Mouse (Mus musculus) layer of hippocampus, adult 9-11 months (tissue): ENCODE measurements around the gene Vps11.
"Not testable (repeated sequence)": the region's sequence is repeated elsewhere in the genome, so short reads cannot be mapped to it uniquely, and the experiment has no call there.

ENCODE experiments used
- DNase-seq: peaks from one replicate; pipeline ENCODE4 v3.0.0; 2022

The Vps11 gene

DNA sequence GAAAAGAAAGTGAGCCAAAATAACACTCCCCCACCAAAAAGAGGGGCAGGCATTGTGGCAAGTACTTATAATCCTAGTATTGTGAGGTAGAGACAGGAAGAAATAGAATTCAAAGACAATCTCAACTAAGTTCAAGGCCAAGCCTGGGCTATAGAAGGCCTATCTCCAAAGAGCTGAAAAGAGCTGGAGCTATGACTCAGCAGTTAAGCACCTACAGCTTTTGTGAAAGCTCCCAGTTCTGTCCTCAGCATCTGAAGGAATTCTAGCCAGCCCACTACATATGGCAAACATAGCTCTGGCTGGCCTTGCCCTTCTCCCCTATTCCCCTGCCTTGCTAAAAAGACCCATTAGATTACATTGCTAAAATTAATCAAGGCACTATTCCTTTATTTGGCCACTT, 11.9 kb upstream of the Vps11 start:
- DNase-seq: no peak

DNA sequence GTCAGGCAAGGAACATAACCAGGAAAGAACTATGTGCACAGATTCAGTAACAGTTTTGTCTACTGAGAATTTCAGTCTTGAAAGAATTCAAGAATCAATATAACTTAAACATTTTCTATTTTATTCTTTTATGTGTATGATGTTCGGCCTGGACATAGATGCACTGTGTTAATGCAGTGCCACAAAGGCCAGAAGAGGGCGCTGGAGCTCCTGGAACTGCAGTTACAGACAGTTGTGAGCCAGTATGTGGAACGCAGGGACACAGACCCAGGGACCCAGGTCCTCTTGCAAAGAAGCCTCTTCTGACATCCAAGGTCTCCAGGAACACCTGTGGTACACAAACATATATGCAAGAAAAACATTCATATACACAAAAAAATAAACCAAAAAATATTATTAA, 3.0 kb upstream of the Vps11 start:
- DNase-seq: no peak

DNA sequence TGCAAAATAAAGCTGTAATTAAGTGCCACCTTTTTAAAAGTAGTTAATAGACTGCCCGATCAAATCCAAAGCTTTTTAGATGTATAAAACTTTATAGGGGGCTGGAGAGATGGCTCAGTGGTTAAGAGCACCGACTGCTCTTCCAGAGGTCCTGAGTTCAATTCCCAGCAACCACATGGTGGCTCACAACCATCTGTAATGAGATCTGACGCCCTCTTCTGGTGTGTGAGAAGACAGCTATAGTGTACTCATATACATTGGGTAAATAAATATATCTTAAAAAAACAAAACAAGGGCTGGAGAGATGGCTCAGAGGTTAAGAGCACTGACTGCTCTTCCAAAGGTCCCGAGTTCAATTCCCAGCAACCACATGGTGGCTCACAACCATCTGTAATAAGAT, 461 bp upstream of the Vps11 start:
- DNase-seq: not testable (repeated sequence)

DNA sequence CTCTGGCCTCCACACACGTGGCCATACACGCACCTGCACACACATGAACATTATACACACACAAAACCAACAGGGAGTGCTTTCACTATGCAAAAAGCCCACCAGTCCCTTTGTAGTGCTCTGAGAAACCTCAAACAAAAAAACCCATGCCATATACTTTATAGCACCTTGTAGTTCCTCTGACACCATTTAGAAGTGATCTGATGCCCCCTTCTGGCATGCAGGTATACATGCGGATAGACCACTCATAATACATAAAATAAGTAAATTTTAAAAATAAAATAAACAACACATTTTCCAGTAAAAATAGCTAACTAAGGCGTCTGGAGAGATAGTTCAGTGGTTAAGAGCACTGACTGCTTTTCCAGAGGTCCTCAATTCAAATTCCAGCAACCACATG, 4.3 kb downstream of the Vps11 start:
- no peak for DNase-seq

DNA sequence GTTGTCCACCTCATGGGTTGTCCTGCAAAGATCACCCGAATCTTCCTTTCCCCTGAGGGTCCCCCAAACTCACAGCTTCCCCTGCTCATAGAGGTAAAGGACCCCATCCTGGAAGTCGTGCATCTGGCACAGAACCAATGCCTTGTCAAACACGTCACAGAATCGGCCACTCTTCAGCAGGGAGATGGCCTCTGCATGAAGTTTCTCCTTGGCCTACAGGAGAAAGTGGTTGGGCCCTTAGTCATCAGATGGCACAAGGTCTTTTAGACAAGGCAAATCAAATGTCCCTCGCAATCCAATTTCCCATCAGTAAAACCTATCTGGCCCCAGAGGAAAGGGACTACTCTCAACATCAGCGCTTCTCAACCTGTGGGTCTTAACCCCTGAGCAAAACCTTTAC, 8.3 kb downstream of the Vps11 start:
- no peak for DNase-seq

DNA sequence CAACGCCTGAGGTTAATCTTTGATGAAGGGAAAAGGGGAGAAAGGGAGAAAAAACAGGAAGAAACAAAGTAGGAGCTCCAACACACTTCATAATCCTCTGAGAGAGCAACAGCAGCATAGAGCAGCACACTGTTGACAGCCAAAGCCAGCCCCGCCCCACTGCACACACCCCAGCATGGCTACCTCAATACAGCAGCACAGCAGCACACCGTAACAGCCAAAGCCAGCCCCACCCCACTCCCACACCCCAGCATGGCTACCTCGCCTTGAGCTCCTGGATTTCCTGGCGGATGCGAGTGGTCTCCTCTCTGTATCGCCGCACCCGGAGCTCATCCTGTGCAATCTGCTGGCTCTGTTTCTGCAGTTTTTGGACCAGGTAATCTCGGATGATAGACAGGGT, 9.1 kb downstream of the Vps11 start:
- DNase-seq: no peak

DNA sequence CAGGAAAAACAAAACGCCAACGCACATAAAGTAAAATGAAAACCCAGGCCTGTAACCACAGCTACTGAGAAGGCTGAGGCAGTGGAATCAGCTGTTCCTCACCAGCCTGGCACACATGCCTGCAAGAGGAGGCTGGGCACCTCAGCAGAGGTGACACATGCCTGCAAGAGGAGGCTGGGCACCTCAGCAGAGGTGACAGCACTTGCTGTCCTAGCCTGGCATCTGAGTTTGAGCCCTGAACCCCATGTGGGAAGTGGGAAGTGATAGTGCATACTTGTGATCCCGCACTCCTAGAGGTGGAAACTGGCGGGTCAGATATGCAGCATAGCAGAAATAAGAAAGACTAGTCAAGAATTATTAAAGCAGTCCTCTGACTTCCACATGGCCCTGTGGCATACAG, 10.1 kb downstream of the Vps11 start:
- peak; percentile 45 for DNase-seq

DNA sequence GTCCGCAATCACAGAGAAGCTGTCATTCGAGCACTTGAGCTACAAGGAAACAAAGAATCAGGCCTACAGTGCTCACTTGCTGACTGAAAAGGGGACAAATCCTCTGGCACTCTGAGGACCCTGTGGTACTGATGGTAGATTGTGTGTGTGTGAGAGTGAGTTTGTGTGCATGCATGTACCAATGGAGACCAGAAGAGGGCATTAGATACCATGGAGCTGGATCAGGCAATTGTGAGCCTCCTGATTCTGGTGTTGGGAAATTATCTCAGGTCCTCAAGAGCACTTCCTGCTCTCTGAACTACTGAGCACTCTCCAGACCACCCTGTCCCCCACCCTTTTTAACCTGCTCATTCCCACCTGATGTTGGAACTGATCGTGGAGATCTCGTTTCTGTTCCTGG, 12.9 kb downstream of the Vps11 start:
- no peak for DNase-seq

DNA sequence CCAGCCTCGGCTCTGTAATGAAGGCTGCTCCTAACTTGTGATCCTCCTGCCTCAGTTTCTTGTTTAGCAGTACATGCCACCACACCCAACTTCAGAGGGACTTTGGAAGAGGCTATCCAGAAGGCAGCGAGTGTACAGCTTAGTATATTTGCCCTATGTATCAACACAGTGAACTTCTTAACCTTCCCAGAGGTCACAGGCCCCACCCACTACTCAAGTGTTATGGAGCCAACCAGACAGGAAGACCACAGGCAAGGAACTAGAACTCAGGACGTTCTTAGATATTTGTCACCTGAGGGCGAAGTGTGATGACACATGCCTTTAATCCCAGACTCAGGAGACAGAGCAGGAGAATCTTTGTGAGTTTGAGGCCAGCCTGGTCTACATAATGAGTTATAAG, 13.8 kb downstream of the Vps11 start:
- DNase-seq: no peak

DNA sequence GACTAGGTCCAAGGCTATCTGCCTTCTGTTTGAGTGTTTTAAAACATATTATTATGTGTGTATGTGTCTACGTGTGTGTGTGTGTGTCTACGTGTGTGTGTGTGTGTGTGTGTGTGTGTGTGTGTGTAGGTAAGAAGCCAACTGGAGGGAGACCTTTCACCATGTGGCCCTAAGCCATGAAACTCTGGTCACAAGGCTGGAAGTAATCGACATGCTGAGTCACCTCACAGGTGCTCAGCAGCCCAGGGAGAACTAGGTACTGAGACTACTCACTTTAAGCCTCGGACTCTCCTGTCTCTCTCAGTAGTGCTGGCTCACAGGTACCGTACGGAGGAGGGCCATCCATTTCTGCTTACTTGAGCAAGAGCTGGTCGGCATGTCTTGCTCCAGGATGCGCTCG, 14.3 kb downstream of the Vps11 start:
- DNase-seq: no peak

DNA sequence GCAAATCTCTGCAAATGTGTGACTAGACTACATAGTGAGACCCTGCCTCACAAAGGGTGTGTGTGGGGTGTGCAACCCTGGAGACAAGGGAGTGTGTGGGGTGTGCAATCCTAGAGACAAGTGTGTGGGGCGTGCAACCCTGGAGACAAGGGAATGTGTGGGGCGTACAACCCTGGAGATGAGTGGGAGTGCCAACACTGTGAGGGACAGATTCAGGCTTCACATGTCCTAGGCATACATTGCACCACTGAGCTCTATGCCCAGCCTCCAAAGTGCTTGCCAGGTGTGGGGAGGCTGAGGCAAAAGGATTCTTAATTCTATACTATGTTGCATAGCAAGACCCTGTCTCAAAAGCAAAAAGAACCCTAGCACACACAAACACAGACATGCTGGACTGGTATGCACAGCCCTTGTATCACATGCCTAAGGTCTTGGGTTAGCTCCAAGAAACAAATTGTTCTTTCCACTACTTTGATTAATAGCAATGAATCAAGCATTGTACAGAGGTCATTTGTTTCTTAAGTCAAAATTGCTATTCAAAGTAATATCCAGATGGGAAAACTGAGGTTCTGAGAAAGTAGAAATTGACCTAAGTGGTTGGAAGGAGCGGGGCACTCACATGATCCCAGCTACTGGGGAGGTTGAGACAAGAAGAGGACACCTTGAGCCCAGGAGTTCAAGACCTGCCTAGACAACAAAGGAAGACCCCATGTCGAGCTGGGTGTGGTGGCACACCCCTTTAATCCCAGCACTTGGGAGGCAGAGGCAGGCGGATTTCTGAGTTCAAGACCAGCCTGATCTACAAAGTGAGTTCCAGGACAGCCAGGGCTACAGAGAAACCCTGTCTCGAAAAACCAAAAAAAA, 15.7 kb downstream of the Vps11 start:
- peak; percentile 64 for DNase-seq

DNA sequence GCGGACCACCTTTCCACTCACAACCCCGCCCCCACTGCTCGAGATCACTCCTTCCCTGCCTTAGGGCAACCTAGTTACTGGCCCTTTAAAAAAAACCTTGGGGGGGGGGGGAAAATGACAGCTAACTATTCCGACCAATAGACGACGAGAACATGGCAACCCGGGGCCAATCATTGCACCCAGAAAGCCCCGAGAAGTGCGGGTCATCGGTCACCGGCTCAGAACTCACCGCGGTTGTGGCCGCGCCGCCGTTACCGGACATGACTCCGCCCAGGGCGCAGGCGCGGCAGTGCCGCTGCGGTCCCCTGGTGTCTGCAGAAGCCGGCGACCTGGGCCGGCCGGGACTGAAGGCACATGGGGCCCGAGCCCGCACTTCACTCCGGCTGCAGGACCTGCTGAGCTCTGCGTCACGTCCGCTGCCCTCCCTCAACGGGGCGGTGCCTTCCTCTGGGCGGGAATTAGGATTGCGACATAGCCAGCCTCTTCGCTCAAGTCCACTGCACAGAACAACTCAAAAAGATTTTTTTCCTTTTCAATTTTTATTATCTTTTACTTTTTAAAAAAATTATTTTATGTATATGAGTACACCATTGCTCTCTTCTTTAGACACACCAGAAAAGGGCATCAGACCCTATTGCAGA, 17.6 kb downstream of the Vps11 start, which contains the start of gene Hmbs:
Hmbs (minus strand) TSS at position 448 of the 641 bp plus-strand sequence.
- peak; percentile 90 for DNase-seq

DNA sequence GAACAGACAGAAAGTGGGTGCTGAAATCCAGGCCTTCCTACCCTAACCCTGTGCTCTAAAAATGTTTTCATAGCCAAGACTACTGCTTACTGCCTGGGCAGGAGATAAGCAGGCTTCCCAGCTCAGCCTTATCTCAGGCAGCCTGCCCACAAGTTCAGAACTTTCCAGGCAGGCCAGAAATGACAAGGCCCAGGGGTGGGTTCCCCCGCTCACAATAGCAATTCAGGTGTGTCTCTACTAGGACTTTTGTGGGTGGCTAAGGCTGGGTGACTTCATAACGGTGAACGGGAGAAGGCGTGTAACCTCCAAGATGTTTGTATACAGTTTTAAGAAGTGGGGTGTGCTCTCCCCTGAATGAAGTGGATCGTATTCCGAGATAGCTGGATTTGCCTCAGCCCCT, 18.2 kb downstream of the Vps11 start:
- DNase-seq: no peak

DNA sequence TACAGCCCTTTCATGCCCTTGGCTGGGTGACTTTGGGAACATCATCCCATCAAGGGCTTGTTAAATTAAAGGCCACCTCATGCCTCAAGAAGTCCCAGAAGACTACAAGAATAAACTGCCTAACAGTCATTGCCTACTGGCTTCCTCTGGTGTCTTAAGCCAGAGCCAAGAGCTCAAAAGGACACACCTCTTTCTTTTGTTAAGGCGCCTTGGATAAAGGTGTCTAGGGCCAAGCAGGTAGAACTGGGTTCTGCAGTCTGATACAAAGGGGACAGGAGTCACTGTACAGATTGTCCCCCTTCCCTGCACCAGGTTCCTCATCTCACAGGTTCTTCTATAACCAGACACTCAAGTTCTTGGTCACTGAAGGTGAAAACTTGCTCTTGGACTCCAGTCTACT, 18.9 kb downstream of the Vps11 start:
- DNase-seq: no peak

DNA sequence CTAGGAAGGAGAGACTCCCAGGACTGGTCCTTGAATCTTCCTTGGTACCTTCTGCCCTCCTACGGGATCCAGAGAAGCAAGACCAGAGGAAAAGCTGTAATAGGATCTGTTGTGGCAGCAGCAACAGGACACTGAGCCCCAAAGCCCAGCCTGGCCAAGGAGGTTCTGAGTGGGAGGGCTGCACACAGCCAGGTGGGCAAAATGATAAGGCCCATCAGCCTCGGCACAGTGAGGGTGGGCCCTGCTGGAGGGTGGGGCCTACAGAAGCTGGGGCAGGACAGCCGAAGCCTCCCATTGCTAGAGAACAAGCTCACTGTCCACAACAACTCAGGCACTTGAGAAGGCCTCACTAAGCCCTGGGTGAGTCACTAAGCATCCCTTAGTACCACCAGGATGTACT, 19.3 kb downstream of the Vps11 start:
- DNase-seq: no peak

DNA sequence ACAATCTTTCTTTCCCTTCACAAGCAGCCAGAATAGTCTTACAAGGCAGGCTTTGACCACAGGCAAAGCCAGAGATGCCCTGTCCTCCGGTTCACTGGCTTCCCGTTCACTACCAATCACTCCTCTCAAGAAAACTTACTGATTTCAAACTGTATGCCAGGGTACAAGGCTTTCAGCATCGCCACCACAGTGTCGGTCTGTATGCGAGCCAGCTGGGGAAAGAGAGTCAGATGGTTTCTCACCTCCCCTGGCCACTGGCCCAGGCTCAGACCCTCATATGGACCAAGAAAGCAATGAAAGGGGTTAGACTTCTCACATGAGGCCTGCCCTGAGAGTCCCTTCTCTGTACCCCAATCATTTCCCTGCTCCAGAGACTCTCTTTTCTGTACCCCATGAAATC, 20.0 kb downstream of the Vps11 start:
- DNase-seq: no peak

DNA sequence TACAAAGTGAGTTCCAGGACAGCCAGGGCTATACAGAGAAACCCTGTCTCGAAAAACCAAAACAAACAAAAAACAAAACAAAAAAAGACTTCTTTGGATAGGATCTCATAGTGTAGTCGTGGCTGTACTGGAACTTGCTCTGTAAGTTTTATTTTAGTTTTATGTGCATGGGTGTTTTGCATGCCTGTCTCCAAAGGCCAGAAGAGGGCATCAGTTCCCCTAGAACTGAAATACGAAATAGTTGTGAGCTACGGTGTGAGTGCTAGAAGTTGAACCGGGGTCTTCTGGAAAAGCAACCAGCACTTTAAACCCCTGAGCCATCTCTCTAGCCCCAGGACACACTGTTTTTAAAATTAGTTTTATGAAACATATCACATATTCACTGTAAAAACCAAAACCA, 22.9 kb downstream of the Vps11 start:
- no peak for DNase-seq

DNA sequence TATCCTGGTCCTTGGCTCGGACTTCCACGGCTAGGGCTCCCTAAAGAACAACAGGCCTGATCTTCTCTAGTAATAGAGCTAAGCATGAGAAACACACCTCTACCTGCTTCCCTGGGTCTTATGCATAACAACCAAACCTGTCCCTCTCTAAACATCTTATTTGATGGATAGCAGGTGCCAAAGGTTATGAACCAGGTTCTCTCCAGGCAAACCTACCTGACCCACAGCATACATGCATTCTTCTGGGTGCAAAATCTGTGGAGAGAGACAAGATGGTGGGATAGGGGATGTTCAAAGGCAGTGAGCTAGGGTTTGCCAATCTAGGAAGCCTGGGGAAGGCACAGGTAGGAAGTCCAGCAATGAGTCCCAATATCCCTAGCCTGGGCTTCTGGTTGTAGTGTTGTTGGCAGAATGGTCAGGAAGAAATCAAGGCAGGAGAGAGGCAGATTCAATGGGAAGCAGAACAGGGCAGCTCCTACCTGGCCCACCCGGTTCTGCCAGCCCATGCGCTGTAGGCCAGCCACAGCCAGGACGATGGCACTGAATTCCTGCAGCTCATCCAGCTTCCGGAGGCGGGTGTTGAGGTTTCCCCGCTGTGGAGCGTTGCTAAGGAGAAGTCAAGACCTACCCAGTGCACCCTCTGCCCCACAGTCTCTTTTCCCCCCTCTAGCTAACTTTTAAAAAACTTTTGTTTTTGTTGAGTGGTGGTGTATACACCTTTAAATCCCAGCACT, 23.9 kb downstream of the Vps11 start:
- DNase-seq: no peak

DNA sequence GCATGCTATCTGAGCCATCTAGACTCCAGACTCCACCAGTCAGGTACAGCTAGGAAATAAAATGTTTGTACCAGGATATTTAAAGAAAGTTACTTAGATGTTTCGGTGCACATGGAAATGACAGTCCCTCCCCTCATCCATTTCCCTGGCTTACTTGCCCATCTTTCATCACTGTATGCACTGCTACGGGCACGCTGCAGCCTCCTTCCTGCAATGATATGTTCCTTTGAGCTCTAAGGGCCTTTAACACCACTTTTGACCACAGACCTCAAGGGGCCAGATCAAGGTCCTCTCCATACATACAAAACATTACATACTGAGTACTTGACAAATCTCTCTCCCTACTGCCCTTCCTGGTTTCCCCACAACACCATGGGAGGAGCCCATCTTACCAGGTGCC, 24.5 kb downstream of the Vps11 start:
- no peak for DNase-seq

DNA sequence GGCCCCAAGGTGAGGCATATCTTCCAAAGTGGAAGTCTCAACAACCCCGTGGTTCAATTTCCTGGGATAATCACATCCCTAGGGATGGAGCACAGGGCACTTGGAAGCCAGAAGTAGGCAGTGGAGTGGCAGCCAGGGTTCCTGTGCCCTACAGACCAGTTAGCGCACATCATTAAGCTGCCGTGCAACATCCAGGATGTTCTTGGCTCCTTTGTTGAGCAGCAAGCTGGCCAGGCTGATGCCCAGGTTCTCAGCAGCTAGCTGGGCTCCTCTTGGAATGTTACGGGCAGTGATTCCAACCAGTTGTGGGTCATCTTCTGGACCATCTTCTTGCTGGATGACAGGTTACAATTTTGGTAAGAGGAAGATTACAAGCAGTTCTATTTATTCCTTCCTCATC, 25.0 kb downstream of the Vps11 start:
- not testable (repeated sequence) for DNase-seq

DNA sequence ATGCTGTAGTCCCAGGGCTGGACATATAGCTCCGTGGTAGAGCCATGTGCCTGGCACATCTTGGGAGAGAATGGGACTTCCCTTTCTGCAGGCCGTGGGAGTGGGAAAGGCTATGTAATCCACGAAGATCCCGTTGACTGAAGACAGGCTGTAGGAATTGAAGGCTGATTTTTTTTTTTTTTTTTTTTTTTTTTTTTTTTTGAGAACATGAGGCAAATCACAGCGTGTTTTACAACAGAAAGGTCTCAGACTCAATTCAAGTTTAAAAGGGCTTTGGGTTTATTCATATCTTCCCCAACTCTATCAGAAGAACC, 25.4 kb downstream of the Vps11 start:
- no peak for DNase-seq

DNA sequence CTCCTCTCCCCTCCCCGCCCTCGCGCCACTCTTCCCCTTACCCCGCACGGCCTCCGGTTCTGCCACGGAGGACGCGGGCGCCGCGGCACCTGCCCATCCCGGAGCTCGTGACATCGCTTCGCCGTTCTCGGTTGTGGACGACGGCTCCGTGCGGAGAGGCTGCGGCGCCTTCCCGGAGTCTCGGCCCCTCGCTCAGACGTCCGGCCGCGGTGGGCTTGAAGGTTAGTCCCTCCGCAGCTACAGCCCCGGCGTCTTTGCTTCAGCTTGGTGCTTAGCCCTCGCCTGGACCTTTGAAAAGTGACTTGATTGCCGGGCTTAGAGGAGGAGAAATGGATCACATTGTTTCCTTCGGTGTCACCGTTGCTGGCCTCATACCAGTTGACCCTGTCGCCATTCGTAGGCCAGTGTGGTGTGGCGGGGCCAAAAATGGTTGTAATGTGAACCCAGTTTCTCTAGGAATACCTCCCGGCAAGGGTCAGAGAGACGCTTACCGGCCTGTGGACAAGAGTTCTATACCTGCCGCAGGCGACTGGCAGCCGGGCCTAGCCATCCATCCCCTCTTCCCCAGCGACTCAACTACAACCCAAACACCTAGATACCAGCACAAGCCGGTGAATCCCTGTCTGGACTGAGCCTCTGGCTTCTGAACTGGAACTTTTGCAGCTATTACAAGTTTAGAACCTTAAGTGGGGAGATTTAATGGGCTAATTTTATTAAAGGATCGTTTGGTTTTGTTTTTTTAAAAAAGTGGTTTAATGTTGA, 26.0 kb downstream of the Vps11 start:
- no peak for DNase-seq
